Mouse (Mus musculus) layer of hippocampus, adult 11-12 months (tissue): ENCODE data around the gene March5.
A peak's percentile ranks its signal among the peaks of the same experiment; 100 is the strongest.
"Not testable (repeated sequence)": the region's sequence is repeated elsewhere in the genome, so short reads cannot be mapped to it uniquely, and the experiment has no call there.

Source experiments
- DNase-seq: peaks from one replicate; pipeline ENCODE4 v3.0.0; 2022; ENCODE audit warnings: low spot score

March5 gene

GRCm38 (mm10) chr19:37207303-37208175 lies at the start of gene March5:
March5 (plus strand) TSS chr19:37207543.
- peak; percentile 90 for DNase-seq

- DNase-seq = no peak
These were observed 35.2 kb upstream of the March5 start for GRCm38 (mm10) chr19:37172096-37172495.

- no peak for DNase-seq
These were observed 34.7 kb upstream of the March5 start for GRCm38 (mm10) chr19:37172566-37173130.

- no peak for DNase-seq
These were observed 33.8 kb upstream of the March5 start for GRCm38 (mm10) chr19:37173331-37174115.

- peak; percentile 51 for DNase-seq
These were observed 33.1 kb upstream of the March5 start for GRCm38 (mm10) chr19:37174116-37174715.

- peak; percentile 73 for DNase-seq
These were observed 32.5 kb upstream of the March5 start for GRCm38 (mm10) chr19:37174716-37175435.

GRCm38 (mm10) chr19:37175436-37175805 lies 31.9 kb upstream of the March5 start:
- DNase-seq = no peak

- peak; percentile 46 for DNase-seq
These were observed 31.4 kb upstream of the March5 start for GRCm38 (mm10) chr19:37175919-37176318.

- no peak for DNase-seq
These were observed 30.4 kb upstream of the March5 start for GRCm38 (mm10) chr19:37176879-37177462.

GRCm38 (mm10) chr19:37177819-37178708 lies 29.3 kb upstream of the March5 start:
- DNase-seq = peak; percentile 62

GRCm38 (mm10) chr19:37188366-37188948 lies 18.9 kb upstream of the March5 start:
- no peak for DNase-seq

- DNase-seq = no peak
These were observed 14.8 kb upstream of the March5 start for GRCm38 (mm10) chr19:37192475-37193058.

GRCm38 (mm10) chr19:37198165-37198880 lies 9.0 kb upstream of the March5 start:
- no peak for DNase-seq

GRCm38 (mm10) chr19:37199889-37200288 lies 7.5 kb upstream of the March5 start:
- DNase-seq = no peak

GRCm38 (mm10) chr19:37203371-37203770 lies 4.0 kb upstream of the March5 start:
- DNase-seq = no peak

GRCm38 (mm10) chr19:37205155-37205554 lies 2.2 kb upstream of the March5 start:
- DNase-seq = not testable (repeated sequence)

- peak; percentile 47 for DNase-seq
These were observed 571 bp upstream of the March5 start for GRCm38 (mm10) chr19:37206641-37207302.

- DNase-seq = peak; percentile 25
These were observed 923 bp downstream of the March5 start, which contains the start of gene Cpeb3 for GRCm38 (mm10) chr19:37208176-37208755. Cpeb3 (minus strand) TSS chr19:37208601.
